Mouse (Mus musculus) MEL (cell line): ENCODE results near the gene Dyx1c1.

Experiments
- BHLHE40 ChIP-seq: IDR thresholded peaks from 2 replicates; pipeline ENCODE4 v1.6.1; 2012; ENCODE audit warnings: low read depth, mild to moderate bottlenecking, inconsistent platforms, low read length, improper control_type of control experiment, borderline replicate concordance
- CTCF ChIP-seq, 3 experiments: IDR thresholded peaks in 2 of 3; conservative IDR thresholded peaks in 1 of 3; 2 replicates each; pipeline ENCODE4 v1.5.1; 2011 to 2012; ENCODE audit warnings: low read length in 3 of 3, low read depth in 2 of 3, mild to moderate bottlenecking in 2 of 3, improper control_type of control experiment in 1 of 3, inconsistent platforms in 1 of 3, mixed read lengths in 1 of 3, moderate library complexity in 1 of 3; ENCODE audit not compliant: control insufficient read depth in 1 of 3, insufficient read depth in 1 of 3, poor library complexity in 1 of 3, severe bottlenecking in 1 of 3
- E2F4 ChIP-seq: IDR thresholded peaks from 2 replicates; pipeline ENCODE4 v1.6.1; 2011; ENCODE audit warnings: low read depth, low read length, improper control_type of control experiment, borderline replicate concordance
- ELF1 ChIP-seq: IDR thresholded peaks from 2 replicates; pipeline ENCODE4 v1.6.1; 2014; ENCODE audit warnings: low read depth, mild to moderate bottlenecking, inconsistent platforms, low read length, improper control_type of control experiment, moderate library complexity
- MAFK ChIP-seq: IDR thresholded peaks from 2 replicates; pipeline ENCODE4 v1.6.1; 2011; ENCODE audit warnings: low read depth, mild to moderate bottlenecking, low read length, improper control_type of control experiment, borderline replicate concordance
- MYC ChIP-seq: IDR thresholded peaks from 2 replicates; pipeline ENCODE4 v1.6.1; 2011; ENCODE audit warnings: low read depth, mild to moderate bottlenecking, low read length, improper control_type of control experiment, moderate library complexity
- POLR2A ChIP-seq, 2 experiments: IDR thresholded peaks; 2 replicates each; pipeline ENCODE4 v1.6.1; 2011 to 2012; ENCODE audit warnings: low read length in 2 of 2, mild to moderate bottlenecking in 2 of 2, control low read depth in 1 of 2, improper control_type of control experiment in 1 of 2, low read depth in 1 of 2, moderate library complexity in 1 of 2; ENCODE audit not compliant: control insufficient read depth in 1 of 2, insufficient read depth in 1 of 2, poor library complexity in 1 of 2
- POLR2AphosphoS5 ChIP-seq: IDR thresholded peaks from 2 replicates; pipeline ENCODE4 v1.6.1; 2012; ENCODE audit warnings: low read depth, borderline replicate concordance, mild to moderate bottlenecking, inconsistent platforms, low read length, moderate library complexity, mixed read lengths
- RCOR1 ChIP-seq: IDR thresholded peaks from 2 replicates; pipeline ENCODE4 v1.6.1; 2012; ENCODE audit warnings: low read depth, mild to moderate bottlenecking, inconsistent platforms, low read length, improper control_type of control experiment
- TAL1 ChIP-seq: IDR thresholded peaks from 2 replicates; pipeline ENCODE4 v1.6.1; 2012; ENCODE audit warnings: mild to moderate bottlenecking, inconsistent platforms, low read length, moderate library complexity, mixed read lengths
- TCF12 ChIP-seq: IDR thresholded peaks from 2 replicates; pipeline ENCODE4 v1.6.1; 2014; ENCODE audit warnings: low read depth, mild to moderate bottlenecking, inconsistent platforms, low read length, improper control_type of control experiment, moderate library complexity
- ZC3H11A ChIP-seq: IDR thresholded peaks from 2 replicates; pipeline ENCODE4 v1.6.1; 2012; ENCODE audit warnings: low read depth, mild to moderate bottlenecking, inconsistent platforms, low read length, improper control_type of control experiment
- ZMIZ1 ChIP-seq: IDR thresholded peaks from 2 replicates; pipeline ENCODE4 v1.6.1; 2012; ENCODE audit warnings: low read depth, mild to moderate bottlenecking, inconsistent platforms, low read length, improper control_type of control experiment, moderate library complexity

DNA sequence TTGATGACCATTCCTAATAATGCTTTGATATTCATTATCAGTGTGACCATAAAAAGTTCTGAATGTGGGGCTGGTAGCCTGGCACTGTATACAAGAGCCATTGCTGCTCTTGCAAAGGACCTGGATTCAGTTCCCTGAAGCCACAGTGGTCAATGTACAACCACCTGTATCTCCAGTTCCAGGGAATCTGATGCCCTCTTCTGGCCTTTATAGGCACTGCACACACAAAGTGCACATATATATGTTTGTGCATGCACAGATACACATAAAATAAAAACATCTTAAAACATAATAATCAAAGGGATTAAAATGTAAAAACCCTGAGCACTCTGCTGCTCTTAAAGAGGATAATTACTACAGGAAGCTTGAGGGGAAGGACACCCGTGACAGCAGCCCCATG, 11.6 kb upstream of the Dyx1c1 start:
- TF ChIP-seq ELF1 (no peak), CTCF (IDR thresholded peaks at IDR 0.05 in 2 of 3, conservative IDR thresholded peaks at IDR 0.05 in 1 of 3; ENCODE audit: control insufficient read depth in 1 of 3, insufficient read depth in 1 of 3, low read depth in 2 of 3, low read length in 3 of 3, poor library complexity in 1 of 3, severe bottlenecking in 1 of 3) (peak in 2 of 3 experiments; percentile 17 to 29; a peak in 2 of 6 replicates), MAFK (no peak), BHLHE40 (no peak), MYC (no peak), POLR2A (IDR thresholded peaks at IDR 0.05; ENCODE audit: control insufficient read depth in 1 of 2, insufficient read depth in 1 of 2, low read depth in 1 of 2, low read length in 2 of 2, poor library complexity in 1 of 2) (no peak), POLR2AphosphoS5 (no peak), TCF12 (no peak), E2F4 (no peak), ZC3H11A (no peak), ZMIZ1 (no peak), TAL1 (no peak), RCOR1 (no peak)
